Mouse (Mus musculus) CD4-positive, CD25-positive, alpha-beta regulatory T cell, adult 9 weeks (primary cell): ENCODE data around the gene Mns1. TPM values are rescaled to one million over a fixed set of nuclear protein-coding genes. Genes with fewer than 3 reads are reported as not detected.

ENCODE experiments used
- polyA plus RNA-seq: library from polyadenylated mRNA; unstranded; fragments of 100-300 nt; shearing (Covaris generic); gene quantifications from one replicate; pipeline ENCODE4 v1.2.1, GENCODE M21; 2017

The Mns1 gene
- 13.7 TPM for polyA plus RNA-seq

DNA sequence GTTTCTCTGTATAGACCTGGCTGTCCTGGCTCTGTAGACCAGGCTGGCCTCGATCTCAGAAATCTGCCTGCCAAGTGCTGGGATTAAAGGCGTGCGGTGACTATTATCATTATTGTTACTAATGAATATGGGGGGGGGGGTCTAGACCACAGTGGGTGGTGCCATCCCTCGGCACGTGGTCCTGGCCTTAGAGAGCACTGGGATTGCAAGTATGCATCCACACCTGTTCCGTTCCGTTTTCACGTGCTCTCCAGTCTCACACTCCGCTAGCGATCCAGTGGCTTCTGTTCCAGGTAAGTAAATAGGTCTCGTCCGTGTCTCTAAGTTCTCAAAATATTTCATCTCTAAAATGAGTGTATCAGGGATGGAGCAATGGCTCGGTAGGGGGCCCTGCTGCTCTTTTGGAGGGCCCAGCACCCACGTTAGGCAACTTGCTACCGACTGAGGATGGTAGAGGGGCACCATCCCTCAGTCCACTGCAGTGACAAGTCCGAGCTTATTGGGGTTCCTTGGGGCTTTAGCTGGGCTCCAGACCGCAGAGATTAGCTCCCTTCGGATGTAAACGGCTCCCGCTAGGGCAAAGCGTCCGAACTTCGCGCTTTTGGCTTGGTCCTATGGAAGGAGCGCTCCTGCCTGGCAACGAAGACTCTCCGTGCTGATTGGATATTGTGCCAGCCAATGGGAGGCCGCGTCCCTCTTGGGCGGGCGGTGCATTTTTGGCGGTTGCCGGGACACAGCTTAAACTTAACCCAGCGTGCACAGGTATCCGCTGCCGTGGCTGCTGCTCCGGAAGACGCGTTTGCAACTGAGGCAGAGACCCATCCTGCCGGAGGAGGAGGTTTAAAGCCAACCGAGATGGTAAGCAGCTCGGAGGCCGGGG lies at the start of gene Mns1:
TSS of gene Mns1 (plus strand) at position 190 of the 880 bp plus-strand sequence.

DNA sequence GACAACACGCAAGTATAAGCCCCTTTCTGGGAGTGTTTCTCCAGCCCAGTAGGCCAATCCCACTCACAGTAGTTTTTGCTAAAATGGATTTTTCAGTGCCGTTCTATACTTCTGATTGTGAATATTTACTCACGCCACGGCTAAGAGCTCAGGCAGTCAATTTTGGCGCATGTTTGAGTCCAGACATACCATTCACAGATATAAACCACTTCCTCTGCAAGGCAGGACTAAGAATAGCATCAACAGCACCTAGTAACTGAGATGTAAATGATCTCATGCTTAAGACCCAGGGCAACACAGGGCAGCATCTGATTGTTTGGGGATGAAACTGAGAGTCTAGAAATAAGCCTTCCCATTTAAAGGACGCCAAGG lies 54.4 kb downstream of the Mns1 start, which contains the start of gene Tex9:
TSS of gene Tex9 (minus strand) at position 19 of the 372 bp plus-strand sequence.

Other genes with a start within 250 kb of the Mns1 start
- gene Zfp280d, start 163.2 kb upstream of the Mns1 start, polyA plus RNA-seq = 76.4 TPM
- 13.3 TPM for gene Tex9, start 54.2 kb downstream of the Mns1 start, polyA plus RNA-seq
- 15.4 TPM for gene Rfx7, start 94.2 kb downstream of the Mns1 start, polyA plus RNA-seq
- 4.1 TPM for gene Nedd4, start 224.3 kb downstream of the Mns1 start, polyA plus RNA-seq